23 mouse cellular contexts compared by ENCODE assay signal in the genomic region with DNA sequence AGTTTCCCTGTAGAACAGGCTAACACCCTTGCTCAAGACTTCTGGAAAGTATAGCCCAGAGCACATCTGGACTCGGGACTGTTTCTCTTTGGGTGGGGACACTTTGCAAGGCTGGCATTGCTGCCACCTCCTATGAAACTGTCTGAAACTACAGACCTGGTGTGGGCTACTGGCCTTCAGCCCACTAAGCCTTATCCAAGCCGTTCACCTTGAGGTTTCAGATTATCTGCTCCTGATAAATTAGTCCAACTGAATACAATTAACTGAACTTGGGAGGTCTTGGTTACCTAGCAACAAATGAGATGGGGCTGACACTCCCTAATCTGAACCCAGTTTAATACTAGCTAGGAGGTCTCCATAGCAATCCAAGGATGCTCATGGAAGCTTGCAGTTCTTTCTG. TPM values are rescaled to one million over a fixed set of nuclear protein-coding genes. Genes with fewer than 3 reads are reported as not detected.
DNase-seq lines count a peak whose midpoint lies in the region; ATAC-seq and TF ChIP-seq lines count a peak whose summit lies in the region.
"Had no signal": no experiment of that assay in that cellular context is flagged by ENCODE, and none has a peak within 500 bp of the region (broad histone marks: within the 10 kb centered on the region; RNA-seq: fewer than 3 reads in every experiment).

No protein-coding gene starts in this region.

- no peaks in the 10 kb centered on the region for H3K36me3 ChIP-seq in liver, adult 2 months (ENCODE audit: control insufficient read depth, insufficient read depth, low read length)
- H3K36me3 ChIP-seq in liver, embryonic 11.5 days (ENCODE audit: control insufficient read depth, insufficient read depth, low read length): no peaks in the 10 kb centered on the region
- 0 out of 2 replicates have a peak, but pooled peaks cover 2% of the 10 kb centered on the region for H3K36me3 ChIP-seq in midbrain, embryonic 11.5 days (ENCODE audit: control insufficient read depth, insufficient read depth, low read length)
- H3K36me3 ChIP-seq in hindbrain, embryonic 11.5 days (ENCODE audit: control insufficient read depth, insufficient read depth, low read length): no peaks in the 10 kb centered on the region
- H3K36me3 ChIP-seq: forebrain, embryonic 15.5 days; hindbrain, embryonic 15.5 days; midbrain, embryonic 13.5 days had no signal

- WGBS in liver, adult 2 months: 66% methylated on average over 2 of the region's 2 CpGs
- WGBS in liver, embryonic 11.5 days: 47% methylated on average over 2 of the region's 2 CpGs
- WGBS in midbrain, embryonic 11.5 days: 66% methylated on average over 2 of the region's 2 CpGs
- WGBS in hindbrain, embryonic 11.5 days: 60% methylated on average over 2 of the region's 2 CpGs

- peaks cover 57% of the 10 kb centered on the region for H3K4me1 ChIP-seq in liver, adult 2 months (ENCODE audit: control insufficient read depth, insufficient read depth, low read length)
- peaks cover 40% of the 10 kb centered on the region for H3K4me1 ChIP-seq in liver, embryonic 11.5 days (replicated peaks; ENCODE audit: control insufficient read depth, insufficient read depth, low read length)
- H3K4me1 ChIP-seq in brown adipose tissue, adult 24 weeks (ENCODE audit: control insufficient read depth, insufficient read depth, insufficient read length, low read length): peaks cover 78% of the 10 kb centered on the region
- H3K4me1 ChIP-seq in midbrain, embryonic 11.5 days (ENCODE audit: control insufficient read depth, insufficient read depth, low read length): peaks cover 6% of the 10 kb centered on the region; the same call in 1 of the 2 replicates
- H3K4me1 ChIP-seq in hindbrain, embryonic 11.5 days (replicated peaks; ENCODE audit: control insufficient read depth, insufficient read depth, low read length): no peaks in the 10 kb centered on the region

- H3K9ac ChIP-seq in liver, adult 2 months (ENCODE audit: low read depth, low read length): no peak overlapping the region
- no peak overlapping the region for H3K9ac ChIP-seq in liver, embryonic 11.5 days (ENCODE audit: low read depth, low read length)
- no peak overlapping the region for H3K9ac ChIP-seq in midbrain, embryonic 11.5 days (ENCODE audit: low read length)
- H3K9ac ChIP-seq in hindbrain, embryonic 11.5 days (ENCODE audit: low read depth, low read length): no peak overlapping the region
- H3K9ac ChIP-seq: forebrain, embryonic 15.5 days; hindbrain, embryonic 15.5 days; midbrain, embryonic 13.5 days; neural tube, embryonic 13.5 days had no signal

- H3K4me3 ChIP-seq in gastrocnemius, adult 2 months: peak overlapping the region; percentile 69
- no peak overlapping the region for H3K4me3 ChIP-seq in liver, adult 2 months (ENCODE audit: insufficient read depth, low read depth, low read length)
- no peak overlapping the region for H3K4me3 ChIP-seq in liver, embryonic 11.5 days (ENCODE audit: low read depth, low read length)
- no peak overlapping the region for H3K4me3 ChIP-seq in brown adipose tissue, adult 24 weeks (ENCODE audit: insufficient read depth, low read depth, low read length)
- no peak overlapping the region for H3K4me3 ChIP-seq in midbrain, embryonic 11.5 days (ENCODE audit: low read depth, low read length)
- H3K4me3 ChIP-seq in hindbrain, embryonic 11.5 days (ENCODE audit: low read depth, low read length): no peak overlapping the region
- H3K4me3 ChIP-seq: forebrain, embryonic 15.5 days; hindbrain, embryonic 15.5 days; midbrain, embryonic 13.5 days; neural tube, embryonic 13.5 days had no signal

- TF ChIP-seq CTCF in gastrocnemius, adult 2 months (IDR thresholded peaks at IDR 0.05): no peak
- no peak for TF ChIP-seq CTCF in liver, adult 2 months (IDR thresholded peaks at IDR 0.05; ENCODE audit: low read depth, low read length)

- peak; percentile 10 for DNase-seq in gastrocnemius, adult 2 months
- DNase-seq in gastrocnemius, postnatal 36 days: no peak
- no peak for DNase-seq in liver, adult 2 months (ENCODE audit: extremely low read depth, low read depth, low spot score)
- no peak for DNase-seq in liver, embryonic 11.5 days (ENCODE audit: low spot score)
- peak; percentile 29 for DNase-seq in 416B (ENCODE audit: low read depth)
- DNase-seq in midbrain, embryonic 11.5 days (ENCODE audit: low spot score, missing footprints): no peak
- DNase-seq in hindbrain, embryonic 11.5 days (ENCODE audit: low spot score): no peak
- DNase-seq: adrenal gland, adult 2 months; left cerebral cortex, postnatal 4 days; lung, postnatal 36 days had no signal

- TF ChIP-seq POLR2A in liver, adult 2 months (IDR thresholded peaks at IDR 0.05; ENCODE audit: extremely low read depth, insufficient read depth, low read length): no peak

- peaks cover 62% of the 10 kb centered on the region; the same call in 1 of the 2 replicates for H3K79me2 ChIP-seq in liver, adult 2 months (ENCODE audit: control insufficient read depth, insufficient read depth, low read length)

- intact Hi-C loops in gastrocnemius, adult 2 months (cut with DNase I): no loop called here
- intact Hi-C loops in gastrocnemius, postnatal 36 days (cut with DNase I): no loop called here

- H3K27ac ChIP-seq in gastrocnemius, adult 2 months: peak overlapping the region; percentile 98
- H3K27ac ChIP-seq in liver, adult 2 months (replicated peaks; ENCODE audit: insufficient read depth, low read depth, low read length): peak overlapping the region; percentile 32; the same call in 1 of the 2 replicates
- H3K27ac ChIP-seq in liver, embryonic 11.5 days (ENCODE audit: low read depth, low read length): no peak overlapping the region
- peak overlapping the region; percentile 51 for H3K27ac ChIP-seq in brown adipose tissue, adult 24 weeks (replicated peaks; ENCODE audit: low read depth, low read length)
- no peak overlapping the region for H3K27ac ChIP-seq in midbrain, embryonic 11.5 days (ENCODE audit: low read depth, low read length)
- no peak overlapping the region for H3K27ac ChIP-seq in hindbrain, embryonic 11.5 days (ENCODE audit: low read depth, low read length)
- H3K27ac ChIP-seq: forebrain, embryonic 15.5 days; hindbrain, embryonic 15.5 days; kidney, postnatal 0 days; midbrain, embryonic 13.5 days; neural tube, embryonic 13.5 days; stomach, postnatal 0 days had no signal

- no peak overlapping the region for H3K4me2 ChIP-seq in liver, embryonic 11.5 days
- no peak overlapping the region for H3K4me2 ChIP-seq in midbrain, embryonic 11.5 days
- no peak overlapping the region for H3K4me2 ChIP-seq in hindbrain, embryonic 11.5 days (replicated peaks; ENCODE audit: low read depth, low read length)
- H3K4me2 ChIP-seq: forebrain, embryonic 15.5 days; heart, embryonic 11.5 days; hindbrain, embryonic 15.5 days; midbrain, embryonic 13.5 days; neural tube, embryonic 13.5 days had no signal

- no peaks in the 10 kb centered on the region for H3K9me3 ChIP-seq in liver, embryonic 11.5 days (ENCODE audit: control insufficient read depth, low read length)
- no peaks in the 10 kb centered on the region for H3K9me3 ChIP-seq in midbrain, embryonic 11.5 days (ENCODE audit: control insufficient read depth, low read length)
- H3K9me3 ChIP-seq in hindbrain, embryonic 11.5 days (ENCODE audit: control insufficient read depth, low read length): no peaks in the 10 kb centered on the region
- H3K9me3 ChIP-seq: forebrain, embryonic 15.5 days; hindbrain, embryonic 15.5 days; midbrain, embryonic 13.5 days; neural tube, embryonic 13.5 days had no signal

- ATAC-seq in liver, embryonic 11.5 days (replicated peaks; ENCODE audit: low FRiP score): no peak
- ATAC-seq in midbrain, embryonic 11.5 days (ENCODE audit: low FRiP score): no peak
- no peak for ATAC-seq in hindbrain, embryonic 11.5 days (ENCODE audit: low FRiP score)
- ATAC-seq: forebrain, embryonic 15.5 days; intestine, embryonic 16.5 days; midbrain, embryonic 13.5 days had no signal

- no peaks in the 10 kb centered on the region for H3K27me3 ChIP-seq in liver, adult 2 months (ENCODE audit: control insufficient read depth, insufficient read depth, low read length)
- no peaks in the 10 kb centered on the region for H3K27me3 ChIP-seq in liver, embryonic 11.5 days (replicated peaks; ENCODE audit: control insufficient read depth, insufficient read depth, low read length)
- H3K27me3 ChIP-seq in midbrain, embryonic 11.5 days (ENCODE audit: control insufficient read depth, insufficient read depth, low read length): no peaks in the 10 kb centered on the region
- no peaks in the 10 kb centered on the region for H3K27me3 ChIP-seq in hindbrain, embryonic 11.5 days (ENCODE audit: control insufficient read depth, insufficient read depth, low read length)
- H3K27me3 ChIP-seq: forebrain, embryonic 15.5 days; hindbrain, embryonic 15.5 days; midbrain, embryonic 13.5 days; neural tube, embryonic 13.5 days had no signal

RNA-seq across cellular contexts. Expression of gene E030018B13Rik, which starts 5.9 kb away (rescaled TPM):
- under 1 TPM in 1 of 2 experiments, not detected in 1; 0.22 TPM for total RNA-seq in gastrocnemius, adult 2 months (2021)
- total RNA-seq in gastrocnemius, postnatal 36 days (2021): not detected
- 0.09 TPM in 1 of 2 replicates, not detected in the other for total RNA-seq in liver, adult 2 months (2014; rRNA removed)
- not detected in 2 replicates for polyA plus RNA-seq in liver, adult 2 months (2012; rRNA removed)
- 0.25 TPM in 1 of 2 replicates, not detected in the other for polyA plus RNA-seq in liver, embryonic 11.5 days (2014; fragmentation: Nextera tagmentation; extraction: Ambion mirVana)
- not detected in 2 replicates for polyA plus RNA-seq in brown adipose tissue, adult 24 weeks (2012; ENCODE audit: insufficient read depth, insufficient read length, missing spikeins)
- polyA plus RNA-seq in midbrain, embryonic 11.5 days (2014; fragmentation: Nextera tagmentation; extraction: Ambion mirVana): 0.14 TPM in 1 of 2 replicates, not detected in the other
- 0.28 TPM in 1 of 2 replicates, not detected in the other for polyA plus RNA-seq in hindbrain, embryonic 11.5 days (2014; fragmentation: Nextera tagmentation; extraction: Ambion mirVana)
- total RNA-seq: adrenal gland, adult 2 months; heart, postnatal 14 days; layer of hippocampus, adult 18-20 months; left cerebral cortex, postnatal 4 days had no signal
- polyA plus RNA-seq: adrenal gland, adult 2 months; embryonic facial prominence, embryonic 14.5 days; heart, embryonic 11.5 days; hindbrain, embryonic 15.5 days; intestine, embryonic 16.5 days; kidney, postnatal 0 days; lung, adult 2 months; stomach, postnatal 0 days had no signal

RNA-seq across cellular contexts. Expression of gene Klf13, which starts 16.1 kb away (rescaled TPM):
- 10 to 100 TPM; 56.6 to 59.6 TPM for total RNA-seq in gastrocnemius, adult 2 months (2021)
- total RNA-seq in gastrocnemius, postnatal 36 days (2021): 10 to 100 TPM; 42.3 to 47.7 TPM
- 26.2 and 26.4 TPM in 2 replicates for total RNA-seq in liver, adult 2 months (2014; rRNA removed)
- polyA plus RNA-seq in liver, adult 2 months (2012; rRNA removed): 14.1 and 19.8 TPM in 2 replicates
- polyA plus RNA-seq in liver, embryonic 11.5 days (2014; fragmentation: Nextera tagmentation; extraction: Ambion mirVana): 20.0 and 20.9 TPM in 2 replicates
- polyA plus RNA-seq in brown adipose tissue, adult 24 weeks (2012; ENCODE audit: insufficient read depth, insufficient read length, missing spikeins): 13.6 and 24.0 TPM in 2 replicates
- polyA plus RNA-seq in midbrain, embryonic 11.5 days (2014; fragmentation: Nextera tagmentation; extraction: Ambion mirVana): 31.5 and 32.0 TPM in 2 replicates
- polyA plus RNA-seq in hindbrain, embryonic 11.5 days (2014; fragmentation: Nextera tagmentation; extraction: Ambion mirVana): 30.4 and 35.4 TPM in 2 replicates

Comparison
In these comparisons a context has a peak if more than half of its experiments do, and no peak if none do; other contexts are left out.
1. DNase-seq: peak in gastrocnemius, adult 2 months (single experiment) and 416B (single experiment); none in gastrocnemius, postnatal 36 days (0 of 2), liver, adult 2 months (single experiment), liver, embryonic 11.5 days (single experiment), midbrain, embryonic 11.5 days (single experiment) and hindbrain, embryonic 11.5 days (single experiment).
2. H3K27ac ChIP-seq: peak in gastrocnemius, adult 2 months (single experiment), liver, adult 2 months (single experiment) and brown adipose tissue, adult 24 weeks (single experiment); none in liver, embryonic 11.5 days (single experiment), midbrain, embryonic 11.5 days (single experiment) and hindbrain, embryonic 11.5 days (single experiment).